In the genomic region with DNA sequence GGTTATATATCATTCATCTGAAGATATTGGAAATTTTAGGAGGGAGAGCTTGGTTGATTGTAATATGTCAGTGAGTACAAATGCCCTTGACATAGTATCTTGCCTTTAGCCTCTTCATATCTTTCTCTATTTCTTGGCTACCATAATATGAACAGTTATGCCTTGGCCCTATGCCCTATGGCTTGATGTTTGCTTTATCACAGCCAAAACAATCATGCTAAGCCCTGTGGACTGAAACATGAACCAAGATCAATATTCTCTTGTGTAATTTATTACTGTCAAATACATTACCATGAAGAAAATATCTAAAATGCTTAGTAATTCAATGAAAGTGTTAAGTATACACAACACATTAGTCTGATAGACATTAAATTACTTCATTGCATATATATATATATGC, we compare ENCODE assay signal across 28 mouse cellular contexts.
"Had no signal": no experiment of that assay in that cellular context is flagged by ENCODE, and none has a peak within 500 bp of the region (broad histone marks: within the 10 kb centered on the region; RNA-seq: fewer than 3 reads in every experiment).

No protein-coding gene starts in this region.

- H3K4me1 ChIP-seq: embryonic facial prominence, embryonic 10.5 days; embryonic facial prominence, embryonic 12.5 days; embryonic facial prominence, embryonic 13.5 days; embryonic facial prominence, embryonic 15.5 days; forebrain, embryonic 10.5 days; forebrain, embryonic 12.5 days; forebrain, embryonic 13.5 days; forebrain, embryonic 15.5 days had no signal

- H3K36me3 ChIP-seq: embryonic facial prominence, embryonic 10.5 days; embryonic facial prominence, embryonic 12.5 days; embryonic facial prominence, embryonic 13.5 days; embryonic facial prominence, embryonic 15.5 days; forebrain, embryonic 10.5 days; forebrain, embryonic 12.5 days; forebrain, embryonic 15.5 days had no signal

- DNase-seq: cerebellum, adult 8-10 months; cerebellum, adult 9-10 months; cerebellum, adult 9-11 months; cerebellum, postnatal 10 days; cerebellum, postnatal 14 days; cerebellum, postnatal 25 days; cerebellum, postnatal 36 days; embryo, embryonic 11 days; forebrain, postnatal 0 days; gastrocnemius, adult 2 months; gastrocnemius, postnatal 10 days; gastrocnemius, postnatal 14 days; gastrocnemius, postnatal 25 days; gastrocnemius, postnatal 36 days; heart, adult 11 months; heart, adult 18-20 months; heart, adult 2 months had no signal

- H3K4me3 ChIP-seq: embryonic facial prominence, embryonic 10.5 days; embryonic facial prominence, embryonic 12.5 days; embryonic facial prominence, embryonic 13.5 days; embryonic facial prominence, embryonic 15.5 days; erythroblast, embryonic 14.5 days; forebrain, embryonic 10.5 days; forebrain, embryonic 12.5 days; forebrain, embryonic 13.5 days; forebrain, embryonic 15.5 days; gastrocnemius, adult 2 months; heart, adult 2 months had no signal

- H3K27me3 ChIP-seq: embryonic facial prominence, embryonic 12.5 days; embryonic facial prominence, embryonic 13.5 days; embryonic facial prominence, embryonic 15.5 days; forebrain, embryonic 12.5 days; forebrain, embryonic 13.5 days; forebrain, embryonic 15.5 days had no signal

- H3K4me2 ChIP-seq: embryonic facial prominence, embryonic 12.5 days; embryonic facial prominence, embryonic 13.5 days; embryonic facial prominence, embryonic 15.5 days; forebrain, embryonic 12.5 days; forebrain, embryonic 13.5 days; forebrain, embryonic 15.5 days had no signal

- H3K9me3 ChIP-seq: embryonic facial prominence, embryonic 10.5 days; embryonic facial prominence, embryonic 12.5 days; embryonic facial prominence, embryonic 13.5 days; embryonic facial prominence, embryonic 15.5 days; forebrain, embryonic 10.5 days; forebrain, embryonic 12.5 days; forebrain, embryonic 13.5 days; forebrain, embryonic 15.5 days had no signal

- ATAC-seq: forebrain, embryonic 13.5 days; forebrain, embryonic 14.5 days; forebrain, embryonic 15.5 days; forebrain, embryonic 16.5 days; forebrain, postnatal 0 days had no signal

- H3K9ac ChIP-seq: embryonic facial prominence, embryonic 12.5 days; embryonic facial prominence, embryonic 13.5 days; embryonic facial prominence, embryonic 15.5 days; forebrain, embryonic 12.5 days; forebrain, embryonic 13.5 days; forebrain, embryonic 15.5 days; forebrain, postnatal 0 days had no signal

- H3K27ac ChIP-seq: embryonic facial prominence, embryonic 10.5 days; embryonic facial prominence, embryonic 12.5 days; embryonic facial prominence, embryonic 13.5 days; embryonic facial prominence, embryonic 15.5 days; forebrain, embryonic 10.5 days; forebrain, embryonic 12.5 days; forebrain, embryonic 13.5 days; forebrain, embryonic 15.5 days; gastrocnemius, adult 2 months; heart, adult 2 months had no signal
